Mouse (Mus musculus) midbrain, embryonic 14.5 days (tissue): ENCODE data around the gene Orm1. TPM values are rescaled to one million over a fixed set of nuclear protein-coding genes. Genes with fewer than 3 reads are reported as not detected.

Source experiments
- ATAC-seq: fragments of 200-750 bp; cut with Nextera tagmentation; 2 replicates; pipeline ENCODE4 v1.8.0; 2017; ENCODE audit warnings: moderate number of reproducible peaks, moderate library complexity; ENCODE audit not compliant: low FRiP score, low TSS enrichment
- DNase-seq: peaks from one replicate; pipeline ENCODE4 v3.0.0-alpha.2; 2015
- H3K27ac ChIP-seq: fragments of 300-500 bp; sonication (generic); replicated peaks from 2 replicates; pipeline ENCODE4 v1.5.1; 2014; ENCODE audit warnings: mild to moderate bottlenecking, low read depth, low read length, moderate library complexity
- H3K27me3 ChIP-seq: fragments of 300-500 bp; sonication (generic); 2 replicates; pipeline ENCODE4 v1.6.1; 2014; ENCODE audit warnings: low read length, control low read depth, mixed read lengths; ENCODE audit not compliant: control insufficient read depth, insufficient read depth
- H3K36me3 ChIP-seq: fragments of 300-500 bp; sonication (generic); 2 replicates; pipeline ENCODE4 v1.6.1; 2014; ENCODE audit warnings: low read length, control low read depth; ENCODE audit not compliant: control insufficient read depth, insufficient read depth
- H3K4me1 ChIP-seq: fragments of 300-500 bp; sonication (generic); 2 replicates; pipeline ENCODE4 v1.6.1; 2014; ENCODE audit warnings: mild to moderate bottlenecking, antibody characterized with exemption, low read length, control low read depth; ENCODE audit not compliant: control insufficient read depth, insufficient read depth
- H3K4me2 ChIP-seq: fragments of 300-500 bp; sonication (generic); 2 replicates; pipeline ENCODE4 v1.6.1; 2014; ENCODE audit warnings: mild to moderate bottlenecking, low read length, moderate library complexity
- H3K4me3 ChIP-seq: fragments of 300-500 bp; sonication (generic); replicated peaks from 2 replicates; pipeline ENCODE4 v1.5.1; 2014; ENCODE audit warnings: low read depth, low read length
- H3K9ac ChIP-seq: fragments of 300-500 bp; sonication (generic); replicated peaks from 2 replicates; pipeline ENCODE4 v1.6.1; 2014; ENCODE audit warnings: mild to moderate bottlenecking, low read length, moderate library complexity
- H3K9me3 ChIP-seq: fragments of 300-500 bp; sonication (generic); 2 replicates; pipeline ENCODE4 v1.6.1; 2016; ENCODE audit warnings: low read length, control low read depth, mixed read lengths; ENCODE audit not compliant: control insufficient read depth
- WGBS: fragments of 180-500 bp; shearing (Covaris S2); extraction: QIAGEN DNeasy Blood & Tissue Kit; methylation state at CpG from one replicate; pipeline ENCODE4 v1.1.7; 2014; 5-methylcytosine and 5-hydroxymethylcytosine counted together
- polyA plus RNA-seq: library from polyadenylated mRNA; unstranded; fragments of >200 nt; fragmentation: Nextera tagmentation; extraction: Ambion mirVana; gene quantifications from 2 replicates; pipeline ENCODE4 v1.2.1, GENCODE M21; 2014

Orm1 gene
- polyA plus RNA-seq, 1 experiment from 2014 or later: not detected

- Histone ChIP-seq H3K4me1 (no peaks in the 10 kb centered on the region), H3K4me3 (no peak overlapping the region), H3K9ac (no peak overlapping the region), H3K4me2 (no peak overlapping the region), H3K27me3 (no peaks in the 10 kb centered on the region), H3K9me3 (no peaks in the 10 kb centered on the region), H3K27ac (no peak overlapping the region), H3K36me3 (peaks cover 36% of the 10 kb centered on the region)
- DNase-seq (peak; percentile 65), ATAC-seq (no peak)
- WGBS: 64% methylated on average over 3 of the region's 3 CpGs
Observed at GRCm38 (mm10) chr4:63371890-63372289, 27.5 kb downstream of the Orm1 start.

GRCm38 (mm10) chr4:63373404-63373803 lies 29.0 kb downstream of the Orm1 start:
- peaks cover 35% of the 10 kb centered on the region for H3K36me3 ChIP-seq
- whole genome bisulfite sequencing: 90% methylated on average over 8 of the region's 8 CpGs
- ATAC-seq: no peak

GRCm38 (mm10) chr4:63374331-63374730 lies 30.0 kb downstream of the Orm1 start:
- no peak for ATAC-seq
- Histone ChIP-seq H3K4me3 (no peak overlapping the region), H3K27ac (no peak overlapping the region), H3K9ac (no peak overlapping the region), H3K4me2 (no peak overlapping the region), H3K27me3 (no peaks in the 10 kb centered on the region), H3K36me3 (peaks cover 44% of the 10 kb centered on the region), H3K9me3 (no peaks in the 10 kb centered on the region), H3K4me1 (no peaks in the 10 kb centered on the region)
- DNase-seq: no peak
- 87% methylated on average over 12 of the region's 12 CpGs for WGBS

More at GRCm38 (mm10) chr4:63373404-63373803, 29.0 kb downstream of the Orm1 start:
- no peak overlapping the region for H3K4me2 ChIP-seq
- H3K27ac ChIP-seq: no peak overlapping the region
- no peaks in the 10 kb centered on the region for H3K9me3 ChIP-seq
- no peak overlapping the region for H3K4me3 ChIP-seq
- no peak overlapping the region for H3K9ac ChIP-seq
- H3K4me1 ChIP-seq: no peaks in the 10 kb centered on the region
- H3K27me3 ChIP-seq: no peaks in the 10 kb centered on the region
- DNase-seq: no peak

GRCm38 (mm10) chr4:63375367-63375766 lies 31.0 kb downstream of the Orm1 start:
- WGBS: 68% methylated on average over 1 of the region's 1 CpGs
- Histone ChIP-seq H3K9ac (no peak overlapping the region), H3K27me3 (no peaks in the 10 kb centered on the region), H3K4me1 (no peaks in the 10 kb centered on the region), H3K36me3 (peaks cover 49% of the 10 kb centered on the region), H3K27ac (no peak overlapping the region), H3K9me3 (no peaks in the 10 kb centered on the region), H3K4me2 (no peak overlapping the region), H3K4me3 (no peak overlapping the region)
- DNase-seq (no peak), ATAC-seq (no peak)

- WGBS: 62% methylated on average over 7 of the region's 7 CpGs
- Histone ChIP-seq H3K9ac (no peak overlapping the region), H3K4me2 (no peak overlapping the region), H3K27me3 (no peaks in the 10 kb centered on the region), H3K36me3 (peaks cover 63% of the 10 kb centered on the region), H3K4me1 (no peaks in the 10 kb centered on the region), H3K9me3 (no peaks in the 10 kb centered on the region), H3K27ac (no peak overlapping the region), H3K4me3 (no peak overlapping the region)
- DNase-seq (no peak), ATAC-seq (no peak)
Observed at GRCm38 (mm10) chr4:63377483-63377882, 33.1 kb downstream of the Orm1 start.

GRCm38 (mm10) chr4:63382676-63383369 lies 38.5 kb downstream of the Orm1 start:
- Histone ChIP-seq H3K4me2 (no peak overlapping the region), H3K9ac (no peak overlapping the region), H3K27me3 (no peaks in the 10 kb centered on the region), H3K27ac (no peak overlapping the region), H3K4me3 (no peak overlapping the region), H3K9me3 (no peaks in the 10 kb centered on the region), H3K4me1 (no peaks in the 10 kb centered on the region), H3K36me3 (peaks cover 62% of the 10 kb centered on the region)
- no peak for ATAC-seq
- no peak for DNase-seq
- 89% methylated on average over 4 of the region's 4 CpGs for WGBS

GRCm38 (mm10) chr4:63383474-63383873 lies 39.1 kb downstream of the Orm1 start:
- H3K4me2 ChIP-seq: no peak overlapping the region
- H3K4me3 ChIP-seq: no peak overlapping the region

GRCm38 (mm10) chr4:63384262-63384661 lies 39.9 kb downstream of the Orm1 start:
- Histone ChIP-seq H3K4me2 (no peak overlapping the region), H3K36me3 (peaks cover 52% of the 10 kb centered on the region), H3K27ac (no peak overlapping the region), H3K9me3 (no peaks in the 10 kb centered on the region), H3K4me3 (no peak overlapping the region), H3K4me1 (peaks cover 13% of the 10 kb centered on the region), H3K9ac (no peak overlapping the region), H3K27me3 (no peaks in the 10 kb centered on the region)
- no peak for ATAC-seq
- DNase-seq: no peak
- 95% methylated on average over 4 of the region's 4 CpGs for WGBS

More at GRCm38 (mm10) chr4:63383474-63383873, 39.1 kb downstream of the Orm1 start:
- Histone ChIP-seq H3K27ac (no peak overlapping the region), H3K9me3 (no peaks in the 10 kb centered on the region), H3K36me3 (peaks cover 60% of the 10 kb centered on the region), H3K27me3 (no peaks in the 10 kb centered on the region), H3K9ac (no peak overlapping the region), H3K4me1 (peaks cover 5% of the 10 kb centered on the region)
- 91% methylated on average over 12 of the region's 12 CpGs for WGBS
- DNase-seq (no peak), ATAC-seq (no peak)

GRCm38 (mm10) chr4:63385253-63385652 lies 40.9 kb downstream of the Orm1 start:
- WGBS: 93% methylated on average over 3 of the region's 3 CpGs
- H3K4me2 ChIP-seq: no peak overlapping the region

More at GRCm38 (mm10) chr4:63385253-63385652, 40.9 kb downstream of the Orm1 start:
- Histone ChIP-seq H3K27me3 (no peaks in the 10 kb centered on the region), H3K9me3 (no peaks in the 10 kb centered on the region), H3K36me3 (peaks cover 43% of the 10 kb centered on the region), H3K9ac (no peak overlapping the region), H3K4me1 (peaks cover 23% of the 10 kb centered on the region), H3K4me3 (no peak overlapping the region), H3K27ac (no peak overlapping the region)
- no peak for ATAC-seq
- DNase-seq: no peak
